Mouse (Mus musculus): ENCODE data around the gene Knl1.

Gene Knl1

DNA sequence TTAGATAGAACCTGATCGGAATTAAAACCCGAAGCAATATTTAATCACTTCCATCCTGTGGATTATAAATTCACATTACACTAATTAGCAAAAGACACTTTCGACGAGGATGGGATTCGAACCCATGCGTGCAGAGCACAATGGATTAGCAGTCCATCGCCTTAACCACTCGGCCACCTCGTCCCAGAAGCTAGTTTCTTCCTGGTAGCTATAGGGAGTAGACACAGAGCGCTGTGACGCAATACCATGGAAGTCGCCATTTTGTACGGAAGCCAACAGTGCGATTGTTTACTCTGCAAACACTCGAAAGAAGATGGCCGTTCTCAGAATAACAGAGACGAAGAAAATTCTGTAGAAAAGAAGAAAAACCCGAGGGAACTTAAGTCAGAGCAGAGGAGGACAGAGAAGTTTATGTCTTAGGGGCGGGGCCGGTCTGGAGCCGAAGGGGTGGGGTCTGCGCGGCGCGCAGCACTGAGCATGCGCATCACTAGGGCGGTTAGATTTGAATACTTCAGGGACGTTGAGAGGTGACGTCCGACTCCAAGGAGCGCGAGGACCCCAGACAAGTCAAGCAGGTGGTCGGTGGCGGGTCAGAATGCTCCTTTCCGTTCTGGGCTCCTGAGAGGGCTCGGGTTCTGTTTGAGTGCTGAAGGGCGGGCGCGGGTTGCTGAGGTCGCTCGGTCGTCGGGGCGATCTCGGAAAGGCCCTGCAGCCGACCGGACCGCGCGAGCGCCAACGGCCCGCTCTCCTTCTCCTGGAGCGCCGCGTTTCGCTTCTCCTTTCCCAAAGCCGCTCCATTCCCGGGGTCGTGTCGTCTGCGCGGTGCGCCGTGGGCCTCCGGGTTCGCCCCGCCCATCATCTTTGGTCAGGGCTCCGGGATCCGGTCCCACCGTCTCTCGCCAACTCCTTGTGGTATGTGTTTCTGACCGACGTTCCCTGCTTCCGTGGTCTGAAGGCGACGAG, at the start of gene Knl1:
TSS of gene Knl1 (plus strand) at position 471 of the 963 bp plus-strand sequence.
- in situ Hi-C loops (cut with MboI, MseI): no loop called here

DNA sequence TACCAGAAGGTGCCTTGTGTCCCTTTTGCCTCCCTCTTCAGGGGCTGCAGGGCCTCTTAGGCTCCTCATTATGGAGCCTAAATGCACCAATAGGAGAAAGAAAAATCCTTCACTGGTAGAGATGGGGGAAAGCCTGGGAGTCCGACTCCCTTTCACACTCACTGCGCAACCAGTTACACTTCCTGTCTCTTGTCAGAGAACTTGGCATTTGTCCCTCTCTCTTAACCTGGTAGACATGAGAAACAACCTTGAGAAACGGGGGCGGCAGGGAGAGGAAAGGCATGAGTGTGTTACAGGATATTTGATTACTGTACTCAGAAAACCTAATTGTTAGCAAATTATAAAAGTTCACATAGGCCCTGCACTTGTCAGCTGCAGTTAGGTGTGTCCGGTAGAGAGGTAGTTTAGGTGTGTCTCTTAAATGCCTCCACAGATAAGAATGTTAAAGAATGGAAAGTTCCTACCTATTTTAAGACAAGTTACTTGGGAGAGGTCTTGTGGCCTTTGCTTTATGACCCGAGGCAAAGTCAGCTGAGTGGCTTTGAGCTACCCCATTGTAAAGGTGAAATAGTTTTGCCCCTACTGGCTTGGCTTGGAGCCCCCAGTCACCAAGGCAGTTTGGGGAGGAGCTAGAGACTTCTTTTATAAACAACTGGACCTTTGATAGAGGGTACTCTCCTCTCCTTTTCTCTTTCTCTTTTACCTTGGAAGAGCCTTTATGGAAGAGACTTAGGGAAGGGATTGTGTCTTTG, 48.6 kb upstream of the Knl1 start:
- in situ Hi-C loops (cut with MboI, MseI): no loop called here

DNA sequence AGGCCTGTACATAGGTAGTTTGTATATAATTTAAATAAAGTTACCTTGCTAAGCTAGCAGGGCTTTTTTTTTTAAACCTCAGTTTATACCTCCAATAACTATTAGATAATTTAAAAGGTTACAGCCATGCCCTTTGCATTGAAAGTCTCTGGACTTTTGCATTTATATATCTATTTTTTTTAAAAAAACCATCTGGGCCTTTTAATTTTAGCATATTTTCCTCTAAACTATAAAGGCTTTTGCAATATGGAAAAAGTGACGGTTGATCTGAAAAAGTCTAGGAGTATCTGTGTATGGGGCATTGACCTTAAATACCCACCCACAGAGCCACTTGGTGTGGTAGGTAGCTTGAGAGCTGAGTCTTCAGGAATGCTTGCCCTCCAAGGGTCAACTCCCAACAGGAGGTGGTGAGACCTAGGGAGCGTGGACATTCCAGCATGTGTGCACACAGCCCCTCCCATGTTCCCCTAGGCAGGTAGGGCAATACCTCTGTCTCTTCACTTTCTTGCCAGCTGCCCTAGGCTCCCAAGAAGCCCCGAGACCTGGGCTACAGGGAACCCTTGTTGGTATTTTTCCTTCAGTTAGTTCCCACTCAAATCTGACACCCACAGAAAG, 47.8 kb upstream of the Knl1 start:
- in situ Hi-C loops (cut with MboI, MseI): no loop called here

DNA sequence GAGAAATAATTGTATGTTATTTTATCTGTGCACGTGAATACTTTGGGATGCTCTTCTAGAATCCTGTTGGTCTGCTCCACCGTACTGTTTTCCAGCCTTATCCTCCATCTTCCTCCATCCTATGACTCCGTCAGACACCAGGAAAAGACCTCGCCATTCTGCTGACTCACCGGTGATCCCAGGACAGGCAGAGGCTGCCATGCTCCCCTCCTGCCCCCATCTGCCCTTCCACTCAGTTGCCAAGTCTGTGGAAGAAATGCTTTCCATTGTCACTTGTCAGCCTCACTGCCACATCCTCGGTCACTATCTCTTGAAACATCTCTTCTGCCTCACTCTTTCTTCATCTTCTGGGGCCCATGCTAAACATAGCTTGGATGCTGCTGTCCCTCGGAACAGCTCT, 40.0 kb upstream of the Knl1 start:
- in situ Hi-C loops (cut with MboI, MseI): no loop called here

DNA sequence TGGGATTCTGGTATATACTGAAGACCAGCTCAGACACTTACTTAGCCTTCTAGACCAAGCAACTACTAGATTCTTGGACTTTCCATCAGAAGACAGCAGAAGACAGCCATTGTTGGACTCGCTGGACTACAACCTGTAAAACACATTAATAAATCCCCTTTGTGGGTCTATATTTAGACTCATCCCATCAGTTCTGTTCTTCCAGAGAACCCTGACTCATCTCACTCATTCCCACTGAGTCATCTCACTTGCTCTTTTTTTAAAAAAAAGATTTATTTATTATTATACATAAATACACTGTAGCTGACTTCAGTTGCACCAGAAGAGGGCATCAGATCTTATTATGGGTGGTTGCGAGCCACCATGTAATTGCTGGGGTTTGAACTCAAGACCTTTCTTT, 37.5 kb upstream of the Knl1 start:
- in situ Hi-C loops (cut with MboI, MseI): no loop called here

DNA sequence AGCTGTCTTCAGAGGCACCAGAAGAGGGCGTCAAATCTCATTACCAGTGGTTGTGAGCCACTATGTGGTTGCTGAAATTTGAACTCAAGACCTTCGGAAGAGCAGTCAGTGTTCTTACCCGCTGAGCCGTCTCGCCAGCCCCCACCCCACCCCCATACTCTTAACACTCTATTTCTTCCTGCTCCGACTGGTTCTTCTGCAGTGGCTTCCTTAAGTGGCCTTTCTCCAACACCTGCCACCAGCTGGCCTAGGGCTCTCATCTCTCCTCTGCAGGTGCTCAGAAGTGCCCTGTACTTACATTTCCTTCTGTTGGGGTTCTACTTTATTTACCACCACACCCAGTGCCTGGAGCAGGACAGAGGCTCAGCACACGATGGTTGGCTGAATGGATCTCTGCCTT, 31.9 kb upstream of the Knl1 start:
- in situ Hi-C loops (cut with MboI, MseI): loop anchor here in 1 of 2 experiments (5.0 kb wide), 1 partner anchor 172 kb away; no protein-coding TSS in a partner anchor

DNA sequence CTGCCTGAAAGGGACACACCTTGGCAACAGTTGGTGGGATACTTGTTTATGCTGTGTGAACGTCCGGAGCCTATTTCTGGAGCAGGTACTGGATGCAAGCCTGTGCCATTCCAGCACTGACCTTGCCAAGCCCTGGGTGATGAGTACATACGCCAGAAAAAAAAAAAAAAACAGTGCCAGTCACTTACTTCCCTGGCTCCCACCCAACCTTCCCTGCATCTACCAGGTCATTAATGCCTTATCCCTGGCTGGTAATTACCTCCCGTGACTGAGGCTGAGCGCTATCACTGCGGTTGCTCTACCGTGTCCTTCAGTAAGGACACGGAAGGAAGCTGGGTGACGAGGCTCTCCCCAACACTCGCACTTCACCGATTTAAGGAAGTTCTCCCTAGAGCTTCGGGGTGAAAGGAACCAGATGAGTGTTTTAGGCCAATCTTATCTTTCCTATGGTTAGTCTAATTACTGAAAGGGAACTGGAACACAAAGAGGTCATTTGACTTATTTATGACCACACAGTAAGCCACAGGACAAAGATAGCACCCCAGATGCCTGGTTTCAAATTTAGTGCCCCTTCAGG, 31.2 kb upstream of the Knl1 start:
- in situ Hi-C loops (cut with MboI, MseI): loop anchor here in 1 of 2 experiments (5.0 kb wide), 1 partner anchor 172 kb away; no protein-coding TSS in a partner anchor

DNA sequence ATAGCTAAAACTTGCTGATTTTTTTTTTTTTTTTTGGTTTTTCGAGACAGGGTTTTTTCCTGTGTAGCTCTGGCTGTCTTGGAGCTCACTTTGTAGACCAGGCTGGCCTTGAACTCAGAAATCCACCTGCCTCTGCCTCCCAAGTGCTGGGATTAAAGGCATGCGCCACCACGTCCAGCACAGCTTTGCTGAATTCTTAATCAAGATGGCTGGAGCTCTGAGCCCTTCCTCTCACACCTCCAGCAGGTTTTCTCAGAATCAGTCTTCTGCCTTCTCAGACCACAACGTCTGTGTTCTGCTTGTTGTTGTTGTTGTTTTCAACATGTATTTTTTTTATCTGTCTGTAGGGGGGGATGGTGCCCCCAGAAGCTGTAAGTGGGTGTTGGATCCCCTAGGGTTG, 30.6 kb upstream of the Knl1 start:
- in situ Hi-C loops (cut with MboI, MseI): loop anchor here in 1 of 2 experiments (5.0 kb wide), 1 partner anchor 171 kb away; no protein-coding TSS in a partner anchor

DNA sequence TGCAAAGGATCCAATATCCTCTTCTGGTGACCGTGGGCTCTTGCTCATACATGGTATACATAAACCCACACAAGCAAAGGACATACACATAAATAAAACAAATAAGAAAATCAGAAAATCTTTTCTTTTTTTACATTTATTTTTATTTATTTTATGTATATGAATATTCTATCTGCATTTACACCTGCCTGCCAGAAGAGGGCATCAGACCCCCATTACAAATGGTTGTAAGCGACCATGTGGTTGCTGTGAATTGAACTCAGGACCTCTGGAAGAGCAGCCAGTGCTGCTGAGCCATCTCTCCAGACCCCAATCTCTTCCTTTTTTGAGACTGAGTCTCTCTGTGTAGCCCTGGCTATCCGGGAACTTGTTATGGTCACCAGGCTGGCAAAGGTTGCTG, 29.3 kb upstream of the Knl1 start:
- in situ Hi-C loops (cut with MboI, MseI): loop anchor here in 1 of 2 experiments (5.0 kb wide), 1 partner anchor 170 kb away; no protein-coding TSS in a partner anchor

DNA sequence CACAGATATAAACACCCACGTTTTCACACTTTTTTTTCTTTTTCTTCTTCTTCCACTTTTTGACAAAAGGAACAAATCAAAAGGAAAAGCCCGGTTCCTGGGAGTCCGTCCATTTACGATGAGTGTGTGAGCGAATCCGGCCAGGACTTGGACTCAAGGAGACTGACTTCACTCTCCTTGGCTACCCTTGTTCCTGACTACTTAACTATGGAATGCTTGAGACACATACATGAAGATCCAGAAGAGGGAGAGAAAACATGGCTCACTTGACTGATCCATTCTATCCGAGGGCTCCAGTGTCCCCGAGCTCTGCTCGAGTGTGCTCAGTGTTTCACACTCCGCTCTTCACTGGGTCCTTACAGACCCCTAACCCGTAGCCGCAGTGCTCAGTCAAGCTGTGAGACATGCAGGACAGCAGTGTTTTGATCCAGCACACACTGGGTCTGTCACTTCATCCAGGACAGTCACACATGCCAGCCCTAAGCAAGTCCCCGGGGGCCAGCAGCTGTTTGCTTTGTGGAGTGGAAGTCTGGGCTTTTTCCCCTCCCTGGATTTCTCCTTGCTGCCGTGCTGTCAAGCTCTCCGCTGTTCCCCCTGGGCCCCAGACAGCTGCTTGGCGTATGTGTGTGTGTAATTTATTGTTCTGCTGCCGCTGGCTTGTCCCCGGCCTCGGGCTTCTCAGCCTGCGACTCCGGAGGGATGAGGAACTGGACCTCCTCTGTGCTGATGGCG, 28.4 kb upstream of the Knl1 start:
- in situ Hi-C loops (cut with MboI, MseI): loop anchor here in 1 of 2 experiments (5.0 kb wide), 1 partner anchor 169 kb away; no protein-coding TSS in a partner anchor

DNA sequence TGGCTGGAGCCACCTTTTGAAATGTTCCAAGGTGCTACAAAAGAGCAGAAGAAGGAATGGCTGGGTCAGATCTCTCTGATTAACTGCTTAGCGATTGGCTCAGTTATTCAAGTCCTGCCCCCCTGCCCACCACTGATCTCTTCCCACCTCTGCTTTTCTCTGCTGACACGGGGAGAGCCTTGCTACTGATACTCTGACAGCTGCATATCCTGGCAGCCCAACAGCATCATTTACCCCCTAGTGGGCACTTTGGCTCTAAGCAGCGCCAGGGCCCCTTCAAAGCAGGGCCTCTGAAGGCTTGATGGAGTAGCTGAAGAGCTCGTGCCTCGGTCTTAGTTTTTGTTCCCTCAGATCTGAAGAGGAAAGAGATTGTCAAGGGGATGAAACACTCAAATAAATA, 27.8 kb upstream of the Knl1 start:
- in situ Hi-C loops (cut with MboI, MseI): loop anchor here in 1 of 2 experiments (5.0 kb wide), 1 partner anchor 168 kb away; no protein-coding TSS in a partner anchor

DNA sequence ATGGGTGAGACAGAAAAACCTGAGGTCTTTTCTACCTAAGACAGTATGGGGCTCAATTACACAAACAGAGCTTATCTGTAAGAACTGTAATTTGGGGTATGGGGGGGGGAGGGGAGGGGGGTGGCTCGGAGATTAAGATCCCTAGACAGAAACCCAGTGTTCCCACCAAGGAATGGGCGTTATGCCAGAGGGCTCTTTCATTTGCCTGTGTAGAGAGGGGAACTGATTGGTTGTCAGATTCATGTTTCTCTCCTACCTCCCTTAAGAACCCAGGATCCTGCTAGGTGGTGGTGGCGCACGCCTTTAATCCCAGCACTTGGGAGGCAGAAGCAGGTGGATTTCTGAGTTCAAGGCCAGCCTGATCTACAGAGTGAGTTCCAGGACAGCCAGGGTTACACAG, 27.4 kb upstream of the Knl1 start:
- in situ Hi-C loops (cut with MboI, MseI): loop anchor here in 1 of 2 experiments (5.0 kb wide), 1 partner anchor 168 kb away; no protein-coding TSS in a partner anchor

DNA sequence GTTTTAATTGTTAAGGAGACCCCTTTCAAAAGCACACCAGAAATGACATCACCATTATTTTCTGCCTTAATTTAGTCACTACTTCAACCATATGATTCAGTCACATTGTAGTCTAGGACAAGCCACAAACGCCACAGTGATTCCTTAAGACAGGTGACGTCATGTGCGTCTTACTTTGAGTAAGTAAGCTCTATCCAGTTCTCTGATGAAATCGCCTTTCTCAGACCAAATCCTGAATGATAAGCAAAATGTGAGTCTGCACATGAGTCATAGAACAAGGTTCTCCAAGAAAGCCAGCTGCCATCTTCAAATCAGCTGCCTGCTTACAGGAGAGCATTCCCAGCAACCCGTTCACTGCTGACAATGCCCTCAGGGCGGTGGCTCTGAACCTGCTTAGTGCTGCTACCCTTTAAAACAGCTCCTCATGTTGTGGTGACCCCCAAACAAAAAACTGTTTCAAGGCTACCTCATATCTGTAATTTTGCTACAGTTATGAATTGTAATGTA, 23.7 kb upstream of the Knl1 start:
- in situ Hi-C loops (cut with MboI, MseI): no loop called here

DNA sequence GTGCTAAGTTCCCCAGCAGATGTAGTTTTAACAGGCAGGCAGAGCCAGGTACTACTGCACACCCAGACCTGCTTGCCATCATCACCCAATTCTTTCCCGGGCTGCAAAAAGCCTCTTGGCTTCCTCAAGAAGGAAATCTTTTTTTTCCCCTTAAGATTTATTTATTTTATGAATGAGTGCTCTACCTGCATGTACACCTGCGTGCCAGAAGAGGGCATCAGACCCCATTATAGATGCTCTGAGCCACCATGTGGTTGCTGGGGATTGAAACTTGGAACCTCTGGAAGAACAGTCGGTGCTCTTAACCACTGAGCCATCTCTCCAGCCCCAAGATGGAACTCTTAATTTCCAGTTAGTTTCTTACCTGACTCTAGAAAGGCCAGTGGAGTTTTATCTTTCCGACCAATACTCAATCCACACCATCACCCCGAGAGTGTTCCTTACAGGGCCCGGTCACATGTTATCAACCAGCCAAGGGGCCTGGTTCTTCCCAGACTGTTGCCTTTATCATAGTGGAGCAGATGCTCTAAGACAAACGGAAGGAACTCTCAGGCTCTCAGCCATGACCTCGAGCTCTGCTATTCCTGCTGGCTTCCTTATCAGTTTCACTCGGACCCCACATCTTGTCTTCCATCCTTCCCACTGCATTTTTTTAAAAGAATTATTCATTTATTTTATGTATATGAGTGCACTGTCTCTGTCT, 22.2 kb upstream of the Knl1 start:
- in situ Hi-C loops (cut with MboI, MseI): no loop called here

DNA sequence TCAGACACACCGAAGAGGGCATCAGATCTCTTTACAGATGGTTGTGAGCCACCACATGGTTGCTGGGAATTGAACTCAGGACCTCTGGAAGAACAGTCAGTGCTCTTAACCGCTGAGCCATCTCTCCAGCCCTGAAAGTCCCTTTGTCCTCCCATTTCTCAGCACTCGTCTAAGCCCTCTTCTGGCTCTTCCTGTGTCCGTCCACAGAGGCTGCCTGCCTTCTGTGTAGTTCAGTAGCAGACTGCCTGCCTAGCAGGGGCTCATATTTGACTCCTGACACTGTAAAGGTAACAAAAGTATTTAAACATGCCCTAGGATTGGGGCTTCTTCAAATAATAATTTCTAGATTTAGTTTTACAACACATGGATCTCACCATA, 21.7 kb upstream of the Knl1 start:
- in situ Hi-C loops (cut with MboI, MseI): no loop called here

DNA sequence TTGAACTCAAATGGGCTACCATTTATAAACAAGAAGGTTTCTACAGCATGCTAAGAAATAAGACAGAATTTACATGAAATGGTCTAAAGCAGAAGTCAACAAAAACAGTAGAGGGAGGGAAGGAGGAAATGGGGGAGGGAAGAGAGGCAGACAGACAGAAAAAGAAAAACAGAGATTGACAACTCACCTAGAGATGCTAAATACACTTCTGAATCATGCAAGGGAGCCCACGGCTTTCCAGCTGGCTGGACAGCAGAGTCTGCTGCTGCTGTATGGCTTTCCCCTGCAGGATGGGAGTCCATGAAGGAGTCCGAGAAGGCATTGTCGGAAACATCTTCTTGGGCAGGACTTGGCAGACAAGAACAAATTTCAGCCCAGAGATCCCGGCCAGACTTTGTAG, 20.0 kb upstream of the Knl1 start:
- in situ Hi-C loops (cut with MboI, MseI): no loop called here

DNA sequence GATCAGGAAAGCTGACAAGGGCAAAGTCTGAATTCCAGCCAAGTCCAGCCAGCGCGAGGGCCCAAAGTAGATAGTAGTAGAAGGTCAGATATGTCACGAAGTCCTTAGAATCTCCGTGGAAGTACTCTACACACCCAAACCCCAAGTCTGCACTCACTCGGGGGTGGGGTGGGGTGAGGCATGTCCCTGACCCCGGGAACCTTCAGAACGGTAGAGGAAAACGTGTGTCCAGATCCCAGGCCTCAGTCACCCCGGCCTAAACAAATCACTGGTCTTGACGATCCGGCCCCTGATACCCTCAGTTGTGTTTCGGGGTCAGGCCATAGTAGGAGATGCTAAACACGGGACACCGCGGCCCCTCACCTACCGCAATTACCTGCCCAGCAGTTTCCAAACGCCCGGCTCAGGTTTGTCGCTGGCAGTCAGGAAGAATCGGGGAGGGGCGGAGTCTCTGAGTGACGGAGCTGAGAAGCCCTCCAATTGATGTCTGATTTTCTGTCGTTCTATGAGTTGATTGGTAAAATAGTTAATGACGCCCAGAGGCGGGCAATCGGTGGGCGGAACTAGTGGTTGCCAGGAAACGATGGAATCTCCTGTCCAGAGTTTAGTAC, 17.9 kb upstream of the Knl1 start, which contains the start of gene Ccdc32:
TSS of gene Ccdc32 (minus strand) at position 453 of the 611 bp plus-strand sequence.
- in situ Hi-C loops (cut with MboI, MseI): no loop called here

DNA sequence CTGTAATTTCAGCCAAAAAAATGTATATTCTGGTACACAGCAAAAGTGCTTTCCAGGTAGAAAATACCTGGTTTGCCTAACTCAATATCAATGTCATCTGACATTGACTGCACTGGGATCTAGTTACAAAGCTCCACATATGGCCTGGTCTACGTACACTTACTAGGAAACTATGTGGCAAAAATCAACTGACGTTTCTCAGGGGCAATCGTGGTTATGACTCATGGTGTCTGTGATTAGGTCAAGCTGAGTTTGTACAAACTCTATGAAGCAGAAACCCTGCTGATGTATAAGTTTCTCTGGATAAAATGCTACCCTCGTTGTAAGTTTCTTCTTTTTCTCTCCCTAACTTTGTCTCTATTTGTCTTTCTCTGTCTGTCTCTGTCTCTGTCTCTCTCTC, 14.7 kb upstream of the Knl1 start:
- in situ Hi-C loops (cut with MboI, MseI): no loop called here

Measured in T-helper 17 cell (primary cell).